Mouse (Mus musculus) myocyte (in vitro differentiated cells): ENCODE results near the gene Cog4.

ENCODE experiments used
- CEBPB ChIP-seq: IDR thresholded peaks from 2 replicates; pipeline ENCODE4 v1.6.1; 2011; ENCODE audit warnings: mild to moderate bottlenecking, moderate library complexity; ENCODE audit not compliant: poor library complexity, insufficient read depth, severe bottlenecking
- E2F4 ChIP-seq: IDR thresholded peaks from one replicate; pipeline ENCODE4 v1.6.1; 2011; ENCODE audit warnings: mild to moderate bottlenecking, control low read depth, moderate library complexity; ENCODE audit not compliant: insufficient read depth
- MAX ChIP-seq: IDR thresholded peaks from one replicate; pipeline ENCODE4 v1.6.1; 2011; ENCODE audit warnings: low read depth, mild to moderate bottlenecking, control low read depth
- MYOD1 ChIP-seq, 3 experiments: IDR thresholded peaks; one replicate each; pipeline ENCODE4 v1.6.1; 2011; ENCODE audit warnings: control low read depth in 2 of 3, low read depth in 2 of 3, mild to moderate bottlenecking in 2 of 3, moderate library complexity in 1 of 3; ENCODE audit not compliant: insufficient read length in 2 of 3, control insufficient read depth in 1 of 3
- MYOG ChIP-seq, 3 experiments: IDR thresholded peaks; one replicate each; pipeline ENCODE4 v1.6.1; 2011; ENCODE audit warnings: control low read depth in 2 of 3, low read depth in 2 of 3, mild to moderate bottlenecking in 2 of 3; ENCODE audit not compliant: insufficient read length in 2 of 3, control insufficient read depth in 1 of 3, insufficient read depth in 1 of 3
- POLR2A ChIP-seq: IDR thresholded peaks from one replicate; pipeline ENCODE4 v1.6.1; 2011; ENCODE audit warnings: low read depth, mild to moderate bottlenecking, control low read depth, moderate library complexity; ENCODE audit not compliant: insufficient read length
- POLR2AphosphoS2 ChIP-seq: IDR thresholded peaks from one replicate; pipeline ENCODE4 v1.6.1; 2011; ENCODE audit warnings: low read depth, control low read depth; ENCODE audit not compliant: insufficient read length
- REST ChIP-seq: IDR thresholded peaks from one replicate; pipeline ENCODE4 v1.6.1; 2011; ENCODE audit warnings: mild to moderate bottlenecking, control low read depth, moderate library complexity; ENCODE audit not compliant: insufficient read depth, insufficient read length
- SRF ChIP-seq: IDR thresholded peaks from one replicate; pipeline ENCODE4 v1.6.1; 2011; ENCODE audit warnings: low read depth; ENCODE audit not compliant: control insufficient read depth, insufficient read length
- TCF12 ChIP-seq: IDR thresholded peaks from one replicate; pipeline ENCODE4 v1.6.1; 2011; ENCODE audit warnings: mild to moderate bottlenecking, control low read depth; ENCODE audit not compliant: poor library complexity, insufficient read depth, severe bottlenecking
- TCF3 ChIP-seq: IDR thresholded peaks from one replicate; pipeline ENCODE4 v1.6.1; 2011; ENCODE audit warnings: low read depth, control low read depth; ENCODE audit not compliant: insufficient read length
- USF1 ChIP-seq: IDR thresholded peaks from one replicate; pipeline ENCODE4 v1.6.1; 2011; ENCODE audit warnings: low read depth, mild to moderate bottlenecking, control low read depth, moderate library complexity

DNA sequence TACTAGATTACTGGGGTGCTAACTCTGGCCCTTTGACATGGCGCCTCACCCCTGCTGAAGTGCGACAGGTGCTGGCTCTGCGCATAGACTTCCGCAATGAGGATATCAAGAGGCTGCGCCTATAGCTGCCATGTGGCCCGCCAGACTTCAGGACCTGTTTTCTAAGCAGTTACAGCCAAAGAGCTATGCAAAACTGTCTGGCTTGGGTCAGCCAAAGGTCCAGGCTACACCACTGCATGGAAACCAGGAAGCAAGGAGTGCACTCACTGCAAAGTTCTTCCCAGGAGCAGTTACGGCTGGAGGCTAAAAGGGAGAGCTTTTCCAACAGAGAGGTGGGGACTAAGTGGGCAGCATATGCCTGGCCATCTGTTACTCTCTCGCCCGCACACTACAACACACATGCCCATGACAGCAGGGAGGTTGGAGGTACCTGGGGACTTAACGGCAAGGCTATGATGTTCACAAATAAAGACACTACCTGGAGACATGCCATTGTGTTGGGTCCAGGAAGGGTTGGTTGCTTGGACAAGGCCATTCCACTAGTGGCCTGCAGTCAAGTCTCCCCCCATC lies 35.4 kb downstream of the Cog4 start:
- TF ChIP-seq POLR2A (no peak), MAX (no peak), TCF12 (no peak), CEBPB (no peak), USF1 (no peak), MYOG (IDR thresholded peaks at IDR 0.05; ENCODE audit: control insufficient read depth in 1 of 3, insufficient read depth in 1 of 3, insufficient read length in 2 of 3, low read depth in 2 of 3) (no peak), POLR2AphosphoS2 (no peak), MYOD1 (IDR thresholded peaks at IDR 0.05; ENCODE audit: control insufficient read depth in 1 of 3, insufficient read length in 2 of 3, low read depth in 2 of 3) (no peak), SRF (no peak), E2F4 (no peak), TCF3 (no peak), REST (no peak)
